Mouse (Mus musculus) frontal cortex, postnatal 14 days (tissue): ENCODE results near the gene Epm2a.
"Not testable (repeated sequence)": the region's sequence is repeated elsewhere in the genome, so short reads cannot be mapped to it uniquely, and the experiment has no call there.

Experiments used
- DNase-seq, 2 experiments: peaks; one replicate each; pipeline ENCODE4 v3.0.0; 2022; ENCODE audit warnings: low spot score in 2 of 2

Epm2a gene

GRCm38 (mm10) chr10:11343205-11344141 lies at the start of gene Epm2a:
Epm2a (plus strand) TSS chr10:11343404.
- DNase-seq, result peak; percentile 54 to 61

GRCm38 (mm10) chr10:11298418-11298817 lies 44.8 kb upstream of the Epm2a start:
- DNase-seq, result no peak

GRCm38 (mm10) chr10:11305365-11306053 lies 37.7 kb upstream of the Epm2a start:
- DNase-seq, result no peak

GRCm38 (mm10) chr10:11306054-11306367 lies 37.2 kb upstream of the Epm2a start:
- no peak for DNase-seq

GRCm38 (mm10) chr10:11309866-11310265 lies 33.3 kb upstream of the Epm2a start:
- no peak for DNase-seq

GRCm38 (mm10) chr10:11310481-11310880 lies 32.7 kb upstream of the Epm2a start:
- no peak for DNase-seq

- DNase-seq, result not testable (repeated sequence)
Observed at GRCm38 (mm10) chr10:11317856-11318454, 25.2 kb upstream of the Epm2a start.

- no peak for DNase-seq
Observed at GRCm38 (mm10) chr10:11319446-11319970, 23.7 kb upstream of the Epm2a start.

GRCm38 (mm10) chr10:11322316-11322715 lies 20.9 kb upstream of the Epm2a start:
- DNase-seq, result no peak

- DNase-seq, result peak in 1 of 2 experiments; percentile 14
Observed at GRCm38 (mm10) chr10:11323202-11323898, 19.9 kb upstream of the Epm2a start.

GRCm38 (mm10) chr10:11326526-11326925 lies 16.7 kb upstream of the Epm2a start:
- no peak for DNase-seq

- DNase-seq, result no peak
Observed at GRCm38 (mm10) chr10:11344536-11345468, 1.6 kb downstream of the Epm2a start.

- not testable (repeated sequence) for DNase-seq
Observed at GRCm38 (mm10) chr10:11350243-11350974, 7.2 kb downstream of the Epm2a start.

- DNase-seq, result no peak
Observed at GRCm38 (mm10) chr10:11354609-11355008, 11.4 kb downstream of the Epm2a start.

GRCm38 (mm10) chr10:11361985-11362692 lies 18.9 kb downstream of the Epm2a start:
- no peak for DNase-seq

GRCm38 (mm10) chr10:11362896-11363487 lies 19.8 kb downstream of the Epm2a start:
- DNase-seq, result no peak

- DNase-seq, result no peak
Observed at GRCm38 (mm10) chr10:11381302-11381701, 38.1 kb downstream of the Epm2a start.

GRCm38 (mm10) chr10:11410926-11411325 lies 67.7 kb downstream of the Epm2a start:
- DNase-seq, result no peak

GRCm38 (mm10) chr10:11420071-11420470 lies 76.9 kb downstream of the Epm2a start:
- DNase-seq, result no peak
